In the genomic region with DNA sequence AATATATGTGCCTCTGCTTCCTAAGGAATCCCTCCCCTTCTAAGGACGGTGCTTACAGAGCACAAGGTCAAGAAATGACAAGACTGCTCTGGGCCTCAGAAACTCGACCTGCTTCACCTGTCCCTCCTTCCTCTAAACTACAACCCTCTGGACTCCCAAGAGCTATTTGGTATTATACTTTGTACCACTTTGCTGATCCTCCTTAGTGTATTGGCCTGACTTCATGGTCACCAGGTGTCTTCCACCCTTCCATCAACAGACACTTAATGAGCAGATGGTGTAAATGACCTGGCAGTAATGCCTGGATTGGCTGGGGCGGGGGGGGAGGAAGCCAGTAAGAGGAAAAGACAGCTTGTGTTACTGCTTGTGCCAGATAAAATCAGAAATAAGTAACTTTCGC, we compare ENCODE assay signal across 19 mouse cellular contexts.
DNase-seq lines count a peak whose midpoint lies in the region; ATAC-seq and TF ChIP-seq lines count a peak whose summit lies in the region.
"Had no signal": no experiment of that assay in that cellular context is flagged by ENCODE, and none has a peak within 500 bp of the region (broad histone marks: within the 10 kb centered on the region; RNA-seq: fewer than 3 reads in every experiment).

No protein-coding gene starts in this region.

- H3K36me3 ChIP-seq in hindbrain, postnatal 0 days (ENCODE audit: insufficient read depth, low read length), result no peaks in the 10 kb centered on the region
- no peaks in the 10 kb centered on the region for H3K36me3 ChIP-seq in hindbrain, embryonic 14.5 days (replicated peaks; ENCODE audit: control insufficient read depth, insufficient read depth)
- H3K36me3 ChIP-seq: embryonic facial prominence, embryonic 10.5 days; heart, embryonic 13.5 days; hindbrain, embryonic 12.5 days had no signal

- 63% methylated on average over 4 of the region's 4 CpGs for WGBS in hindbrain, postnatal 0 days
- WGBS in hindbrain, embryonic 14.5 days, result 70% methylated on average over 4 of the region's 4 CpGs

- no peak for TF ChIP-seq CTCF in hindbrain, postnatal 0 days (IDR thresholded peaks at IDR 0.05; ENCODE audit: low read depth)

- H3K9ac ChIP-seq in hindbrain, postnatal 0 days (replicated peaks; ENCODE audit: low read length), result no peak overlapping the region
- no peak overlapping the region for H3K9ac ChIP-seq in hindbrain, embryonic 14.5 days
- H3K9ac ChIP-seq: forebrain, embryonic 13.5 days; forebrain, postnatal 0 days; heart, embryonic 13.5 days; hindbrain, embryonic 12.5 days had no signal

- no peak overlapping the region for H3K4me3 ChIP-seq in hindbrain, postnatal 0 days (ENCODE audit: low read length)
- H3K4me3 ChIP-seq in hindbrain, embryonic 14.5 days (replicated peaks; ENCODE audit: low read length), result no peak overlapping the region
- H3K4me3 ChIP-seq: embryonic facial prominence, embryonic 10.5 days; forebrain, embryonic 13.5 days; heart, embryonic 13.5 days; hindbrain, embryonic 12.5 days had no signal

- no peak for ATAC-seq in hindbrain, postnatal 0 days
- ATAC-seq in hindbrain, embryonic 14.5 days (ENCODE audit: low FRiP score), result no peak
- no peak for ATAC-seq in inflammation-experienced regulatory T-cells, adult 6 months
- ATAC-seq: activated CD4-positive, CD25-positive, alpha-beta regulatory T cell, adult 4 months; forebrain, embryonic 13.5 days; forebrain, postnatal 0 days; intestine, postnatal 0 days had no signal

- no peak overlapping the region for H3K27ac ChIP-seq in hindbrain, postnatal 0 days
- no peak overlapping the region for H3K27ac ChIP-seq in hindbrain, embryonic 14.5 days
- H3K27ac ChIP-seq: embryonic facial prominence, embryonic 10.5 days; forebrain, embryonic 13.5 days; heart, embryonic 13.5 days; hindbrain, embryonic 12.5 days had no signal

- no peaks in the 10 kb centered on the region for H3K27me3 ChIP-seq in hindbrain, postnatal 0 days (ENCODE audit: insufficient read depth, low read length)
- no peaks in the 10 kb centered on the region for H3K27me3 ChIP-seq in hindbrain, embryonic 14.5 days (ENCODE audit: control insufficient read depth, insufficient read depth, low read length)
- H3K27me3 ChIP-seq: forebrain, embryonic 13.5 days; heart, embryonic 13.5 days; hindbrain, embryonic 12.5 days had no signal

- no peaks in the 10 kb centered on the region for H3K9me3 ChIP-seq in hindbrain, postnatal 0 days (ENCODE audit: low read length)
- no peaks in the 10 kb centered on the region for H3K9me3 ChIP-seq in hindbrain, embryonic 14.5 days (ENCODE audit: control insufficient read depth, low read length)
- H3K9me3 ChIP-seq: embryonic facial prominence, embryonic 10.5 days; forebrain, embryonic 13.5 days; heart, embryonic 13.5 days; hindbrain, embryonic 12.5 days had no signal

- peak; percentile 6 for DNase-seq in hindbrain, postnatal 0 days (ENCODE audit: low spot score)
- no peak for DNase-seq in hindbrain, embryonic 14.5 days (ENCODE audit: low spot score)
- DNase-seq in cerebellum, adult 11 months, result peak; percentile 56
- peak; percentile 65 for DNase-seq in cerebellum, adult 8-10 months
- DNase-seq in cerebellum, postnatal 14 days, result peak; percentile 58 to 68
- DNase-seq in thymus, postnatal 0 days (ENCODE audit: low spot score), result no peak
- DNase-seq in T-cell, adult 2 months (ENCODE audit: low spot score), result no peak
- DNase-seq: adrenal gland, postnatal 14 days; forebrain, postnatal 0 days; gastrocnemius, postnatal 25 days; heart, postnatal 4 days; kidney, adult 8-10 months had no signal

- H3K4me2 ChIP-seq in hindbrain, postnatal 0 days (ENCODE audit: low read depth, low read length), result no peak overlapping the region
- no peak overlapping the region for H3K4me2 ChIP-seq in hindbrain, embryonic 14.5 days (replicated peaks)
- H3K4me2 ChIP-seq: forebrain, embryonic 13.5 days; heart, embryonic 13.5 days; hindbrain, embryonic 12.5 days had no signal

- no peaks in the 10 kb centered on the region for H3K4me1 ChIP-seq in hindbrain, postnatal 0 days (ENCODE audit: insufficient read depth, low read length)
- no peaks in the 10 kb centered on the region for H3K4me1 ChIP-seq in hindbrain, embryonic 14.5 days (replicated peaks; ENCODE audit: control insufficient read depth, insufficient read depth, low read length)
- H3K4me1 ChIP-seq: embryonic facial prominence, embryonic 10.5 days; forebrain, embryonic 13.5 days; heart, embryonic 13.5 days; hindbrain, embryonic 12.5 days had no signal

Comparison
In these comparisons a context has a peak if more than half of its experiments do, and no peak if none do; other contexts are left out.
1. DNase-seq: peak in hindbrain, postnatal 0 days (single experiment), cerebellum, adult 11 months (single experiment), cerebellum, adult 8-10 months (single experiment) and cerebellum, postnatal 14 days (2 of 2); none in hindbrain, embryonic 14.5 days (single experiment), thymus, postnatal 0 days (single experiment) and T-cell, adult 2 months (single experiment).